Mouse (Mus musculus): ENCODE data around the gene Bcl2l15.
"Not testable (repeated sequence)": the region's sequence is repeated elsewhere in the genome, so short reads cannot be mapped to it uniquely, and the experiment has no call there.

Bcl2l15 gene

GRCm38 (mm10) chr3:103832426-103832825 lies at the start of gene Bcl2l15:
Bcl2l15 (plus strand) TSS chr3:103832601.
- DNase-seq (ENCODE audit: low read depth, low spot score): no peak

GRCm38 (mm10) chr3:103782844-103783609 lies 49.4 kb upstream of the Bcl2l15 start:
- DNase-seq (ENCODE audit: low read depth, low spot score): no peak

- DNase-seq (ENCODE audit: low read depth, low spot score): no peak
Measured at GRCm38 (mm10) chr3:103787225-103787624, 45.2 kb upstream of the Bcl2l15 start.

GRCm38 (mm10) chr3:103789096-103789495 lies 43.3 kb upstream of the Bcl2l15 start:
- DNase-seq (ENCODE audit: low read depth, low spot score): no peak

GRCm38 (mm10) chr3:103789891-103790345 lies 42.5 kb upstream of the Bcl2l15 start:
- no peak for DNase-seq (ENCODE audit: low read depth, low spot score)

GRCm38 (mm10) chr3:103790346-103791145 lies 41.9 kb upstream of the Bcl2l15 start:
- no peak for DNase-seq (ENCODE audit: low read depth, low spot score)

GRCm38 (mm10) chr3:103791230-103792110 lies 40.9 kb upstream of the Bcl2l15 start, which contains the start of gene Hipk1:
Hipk1 (minus strand) TSS chr3:103791563.
- DNase-seq (ENCODE audit: low read depth, low spot score): peak; percentile 86

- DNase-seq (ENCODE audit: low read depth, low spot score): not testable (repeated sequence)
Measured at GRCm38 (mm10) chr3:103792111-103792406, 40.3 kb upstream of the Bcl2l15 start.

GRCm38 (mm10) chr3:103792566-103792965 lies 39.8 kb upstream of the Bcl2l15 start:
- no peak for DNase-seq (ENCODE audit: low read depth, low spot score)

- DNase-seq (ENCODE audit: low read depth, low spot score): no peak
Measured at GRCm38 (mm10) chr3:103796389-103796788, 36.0 kb upstream of the Bcl2l15 start.

- no peak for DNase-seq (ENCODE audit: low read depth, low spot score)
Measured at GRCm38 (mm10) chr3:103799507-103799906, 32.9 kb upstream of the Bcl2l15 start.

GRCm38 (mm10) chr3:103801631-103802531 lies 30.5 kb upstream of the Bcl2l15 start:
- DNase-seq (ENCODE audit: low read depth, low spot score): peak; percentile 94

- DNase-seq (ENCODE audit: low read depth, low spot score): no peak
Measured at GRCm38 (mm10) chr3:103802861-103803260, 29.5 kb upstream of the Bcl2l15 start.

GRCm38 (mm10) chr3:103805671-103806070 lies 26.7 kb upstream of the Bcl2l15 start:
- DNase-seq (ENCODE audit: low read depth, low spot score): no peak

- DNase-seq (ENCODE audit: low read depth, low spot score): peak; percentile 94
Measured at GRCm38 (mm10) chr3:103808891-103809798, 23.3 kb upstream of the Bcl2l15 start, which contains the start of the genes Dclre1b, Ap4b1 and Gm43064. Dclre1b (minus strand) TSS chr3:103809444. Ap4b1 (plus strand) TSS chr3:103809520. Gm43064 (plus strand) TSS chr3:103809573.

- DNase-seq (ENCODE audit: low read depth, low spot score): no peak
Measured at GRCm38 (mm10) chr3:103809799-103810150, 22.6 kb upstream of the Bcl2l15 start.

GRCm38 (mm10) chr3:103810967-103811366 lies 21.4 kb upstream of the Bcl2l15 start:
- no peak for DNase-seq (ENCODE audit: low read depth, low spot score)

GRCm38 (mm10) chr3:103827548-103827947 lies 4.9 kb upstream of the Bcl2l15 start:
- no peak for DNase-seq (ENCODE audit: low read depth, low spot score)

- no peak for DNase-seq (ENCODE audit: low read depth, low spot score)
Measured at GRCm38 (mm10) chr3:103829036-103829435, 3.4 kb upstream of the Bcl2l15 start.
